In genomic region chr4:105626371-105627320, GRCm38 (mm10) we compare ENCODE assay signal across 9 mouse cellular contexts.
A peak's percentile ranks its signal among the peaks of the same experiment; 100 is the strongest.
DNase-seq lines count a peak whose midpoint lies in the region; ATAC-seq and TF ChIP-seq lines count a peak whose summit lies in the region.
"Had no signal": no experiment of that assay in that cellular context is flagged by ENCODE, and none has a peak within 500 bp of the region (broad histone marks: within the 10 kb centered on the region; RNA-seq: fewer than 3 reads in every experiment).

No protein-coding gene starts in this region.

- H3K9me3 ChIP-seq in hindbrain, postnatal 0 days (ENCODE audit: low read length): no peaks in the 10 kb centered on the region
- H3K9me3 ChIP-seq in hindbrain, embryonic 14.5 days (ENCODE audit: control insufficient read depth, low read length): no peaks in the 10 kb centered on the region
- H3K9me3 ChIP-seq in lung, embryonic 15.5 days: no peaks in the 10 kb centered on the region
- H3K9me3 ChIP-seq: hindbrain, embryonic 15.5 days had no signal

- H3K9ac ChIP-seq in hindbrain, postnatal 0 days (replicated peaks; ENCODE audit: low read length): no peak overlapping the region
- H3K9ac ChIP-seq in hindbrain, embryonic 14.5 days: no peak overlapping the region
- no peak overlapping the region for H3K9ac ChIP-seq in lung, embryonic 15.5 days
- H3K9ac ChIP-seq: hindbrain, embryonic 15.5 days had no signal

- peak; percentile 29; the same call in 1 of the 2 replicates for ATAC-seq in hindbrain, postnatal 0 days
- no peak for ATAC-seq in hindbrain, embryonic 14.5 days (ENCODE audit: low FRiP score)
- ATAC-seq in lung, embryonic 15.5 days (ENCODE audit: borderline replicate concordance, extremely low read depth, low FRiP score, low TSS enrichment): peak; percentile 96

- H3K4me3 ChIP-seq in hindbrain, postnatal 0 days (ENCODE audit: low read length): no peak overlapping the region
- H3K4me3 ChIP-seq in hindbrain, embryonic 14.5 days (replicated peaks; ENCODE audit: low read length): no peak overlapping the region
- no peak overlapping the region for H3K4me3 ChIP-seq in lung, embryonic 15.5 days
- H3K4me3 ChIP-seq in layer of hippocampus, adult 2 months: no peak overlapping the region
- H3K4me3 ChIP-seq: hindbrain, embryonic 15.5 days had no signal

- 59% methylated on average over 14 of the region's 14 CpGs for WGBS in hindbrain, postnatal 0 days
- WGBS in hindbrain, embryonic 14.5 days: 82% methylated on average over 14 of the region's 14 CpGs
- WGBS in lung, embryonic 15.5 days: 33% methylated on average over 14 of the region's 14 CpGs

- H3K27ac ChIP-seq in hindbrain, postnatal 0 days: no peak overlapping the region
- no peak overlapping the region for H3K27ac ChIP-seq in hindbrain, embryonic 14.5 days
- H3K27ac ChIP-seq in lung, embryonic 15.5 days: peak overlapping the region; percentile 78
- H3K27ac ChIP-seq in layer of hippocampus, adult 2 months: no peak overlapping the region
- H3K27ac ChIP-seq: hindbrain, embryonic 15.5 days had no signal

- no peaks in the 10 kb centered on the region for H3K4me1 ChIP-seq in hindbrain, postnatal 0 days (ENCODE audit: insufficient read depth, low read length)
- no peaks in the 10 kb centered on the region for H3K4me1 ChIP-seq in hindbrain, embryonic 14.5 days (replicated peaks; ENCODE audit: control insufficient read depth, insufficient read depth, low read length)
- H3K4me1 ChIP-seq in lung, embryonic 15.5 days: peaks cover 14% of the 10 kb centered on the region
- H3K4me1 ChIP-seq: hindbrain, embryonic 15.5 days had no signal

- no peaks in the 10 kb centered on the region for H3K27me3 ChIP-seq in hindbrain, postnatal 0 days (ENCODE audit: insufficient read depth, low read length)
- no peaks in the 10 kb centered on the region for H3K27me3 ChIP-seq in hindbrain, embryonic 14.5 days (ENCODE audit: control insufficient read depth, insufficient read depth, low read length)
- H3K27me3 ChIP-seq in lung, embryonic 15.5 days: no peaks in the 10 kb centered on the region
- H3K27me3 ChIP-seq: hindbrain, embryonic 15.5 days had no signal

- no peaks in the 10 kb centered on the region for H3K36me3 ChIP-seq in hindbrain, postnatal 0 days (ENCODE audit: insufficient read depth, low read length)
- H3K36me3 ChIP-seq in hindbrain, embryonic 14.5 days (replicated peaks; ENCODE audit: control insufficient read depth, insufficient read depth): no peaks in the 10 kb centered on the region
- no peaks in the 10 kb centered on the region for H3K36me3 ChIP-seq in lung, embryonic 15.5 days
- H3K36me3 ChIP-seq: hindbrain, embryonic 15.5 days had no signal

- no peak overlapping the region for H3K4me2 ChIP-seq in hindbrain, postnatal 0 days (ENCODE audit: low read depth, low read length)
- no peak overlapping the region for H3K4me2 ChIP-seq in hindbrain, embryonic 14.5 days (replicated peaks)
- H3K4me2 ChIP-seq in lung, embryonic 15.5 days: no peak overlapping the region
- H3K4me2 ChIP-seq: hindbrain, embryonic 15.5 days had no signal

- DNase-seq in hindbrain, postnatal 0 days (ENCODE audit: low spot score): peak; percentile 70
- no peak for DNase-seq in hindbrain, embryonic 14.5 days (ENCODE audit: low spot score)
- DNase-seq in adrenal gland, postnatal 14 days: peak; percentile 52
- peak; percentile 22 to 50 for DNase-seq in heart, adult 9 months (ENCODE audit: low spot score in 2 of 2)
- DNase-seq in embryo, embryonic 10.5 days (ENCODE audit: low spot score): no peak
- no peak for DNase-seq in layer of hippocampus, adult 2 months (ENCODE audit: low spot score in 2 of 2)
- no peak for DNase-seq in spleen, postnatal 10 days (ENCODE audit: low spot score in 2 of 2)

- TF ChIP-seq CTCF in hindbrain, postnatal 0 days (IDR thresholded peaks at IDR 0.05; ENCODE audit: low read depth): no peak
- no peak for TF ChIP-seq CTCF in layer of hippocampus, adult 2 months (conservative IDR thresholded peaks at IDR 0.05)

Comparison
In these comparisons a context has a peak if more than half of its experiments do, and no peak if none do; other contexts are left out.
1. DNase-seq: peak in hindbrain, postnatal 0 days (single experiment), adrenal gland, postnatal 14 days (single experiment) and heart, adult 9 months (2 of 2); none in hindbrain, embryonic 14.5 days (single experiment), embryo, embryonic 10.5 days (single experiment), layer of hippocampus, adult 2 months (0 of 2) and spleen, postnatal 10 days (0 of 2).